Mouse (Mus musculus): ENCODE measurements around the gene Gm3573. TPM values are rescaled to one million over a fixed set of nuclear protein-coding genes. Genes with fewer than 3 reads are reported as not detected.
"Not testable (repeated sequence)": the region's sequence is repeated elsewhere in the genome, so short reads cannot be mapped to it uniquely, and the experiment has no call there.

The Gm3573 gene
- 1 to 10 TPM in 2 of 4 experiments, under 1 TPM in 1, not detected in 1; 0.85 to 2.8 (median 1.4) TPM for total RNA-seq (2022)

- DNase-seq (ENCODE audit: low spot score in 2 of 2): not testable (repeated sequence)
Measured at GRCm38 (mm10) chr14:42190691-42191090, at the start of gene Gm3573. TSS of gene Gm3573 (minus strand) at chr14:42190791.

- not testable (repeated sequence) for DNase-seq (ENCODE audit: low spot score in 2 of 2)
Measured at GRCm38 (mm10) chr14:42216766-42217537, 26.4 kb upstream of the Gm3573 start.

- DNase-seq (ENCODE audit: low spot score in 2 of 2): not testable (repeated sequence)
Measured at GRCm38 (mm10) chr14:42183936-42184335, 6.7 kb downstream of the Gm3573 start.

- not testable (repeated sequence) for DNase-seq (ENCODE audit: low spot score in 2 of 2)
Measured at GRCm38 (mm10) chr14:42162522-42162921, 28.1 kb downstream of the Gm3573 start, which contains the start of gene Gm17027. TSS of gene Gm17027 (minus strand) at chr14:42162622.

Other genes starting within 250 kb of the Gm3573 start
- gene 1700024B05Rik, start 246.8 kb downstream of the Gm3573 start, total RNA-seq (2022): not detected
- gene Gm6401, start 222.9 kb downstream of the Gm3573 start, total RNA-seq (2022): not detected
- gene Gm3543, start 207.5 kb downstream of the Gm3573 start, total RNA-seq (2022): 1 to 10 TPM in 1 of 4 experiments, under 1 TPM in 1, not detected in 2; 0.95 to 2.5 TPM
- not detected for gene Gm7951, start 73.4 kb downstream of the Gm3573 start, total RNA-seq (2022)
- gene Gm17027, start 28.2 kb downstream of the Gm3573 start, total RNA-seq (2022): not detected
- gene Gm17026, start 69.3 kb upstream of the Gm3573 start, total RNA-seq (2022): not detected
- gene Gm9611, start 106.6 kb upstream of the Gm3573 start, total RNA-seq (2022): not detected
- not detected for gene Gm7995, start 119.4 kb upstream of the Gm3573 start, total RNA-seq (2022)
- gene Gm8005, start 248.9 kb upstream of the Gm3573 start, total RNA-seq (2022): not detected